Mouse (Mus musculus): Measurements from ENCODE around the gene Slc25a36. TPM values are rescaled to one million over a fixed set of nuclear protein-coding genes. Genes with fewer than 3 reads are reported as not detected.

Gene Slc25a36
- polyA plus RNA-seq, 1 experiment from 2014 or later: 78.2 TPM

DNA sequence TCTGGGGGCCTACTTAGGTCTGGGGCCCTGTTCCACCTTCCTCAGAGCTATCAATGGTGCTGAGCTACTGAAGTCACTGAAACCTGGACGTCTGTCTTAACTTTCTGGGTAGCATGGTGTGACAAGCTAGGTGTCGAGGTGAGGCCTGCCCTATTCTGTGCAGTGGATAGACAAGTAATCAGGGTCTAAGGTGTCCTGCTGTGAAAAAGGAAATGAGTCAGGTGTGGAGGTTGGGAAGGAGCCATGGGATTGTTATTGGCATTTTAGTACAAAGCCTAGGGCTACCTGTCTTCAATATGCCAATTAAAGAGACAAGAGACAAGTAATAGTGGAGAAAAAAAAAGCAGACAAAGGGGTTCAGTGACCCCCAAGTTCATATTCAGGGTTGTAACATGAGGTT, 30.8 kb upstream of the Slc25a36 start:
- Histone ChIP-seq H3K4me2 (ENCODE audit: low read depth) (no peak overlapping the region), H3K9me3 (ENCODE audit: control insufficient read depth, low read length) (no peaks in the 10 kb centered on the region), H3K27me3 (ENCODE audit: control insufficient read depth, insufficient read depth, low read length) (no peaks in the 10 kb centered on the region), H3K4me1 (ENCODE audit: control insufficient read depth, insufficient read depth, low read length) (no peaks in the 10 kb centered on the region), H3K4me3 (ENCODE audit: low read depth, low read length) (no peak overlapping the region), H3K36me3 (ENCODE audit: control insufficient read depth, insufficient read depth, low read length) (no peaks in the 10 kb centered on the region), H3K27ac (ENCODE audit: low read depth, low read length) (no peak overlapping the region), H3K9ac (ENCODE audit: low read length) (no peak overlapping the region)
- DNase-seq (ENCODE audit: low spot score): no peak
- WGBS: 58% methylated on average over 2 of the region's 2 CpGs
- ATAC-seq (ENCODE audit: insufficient read depth, low FRiP score, low TSS enrichment): no peak

DNA sequence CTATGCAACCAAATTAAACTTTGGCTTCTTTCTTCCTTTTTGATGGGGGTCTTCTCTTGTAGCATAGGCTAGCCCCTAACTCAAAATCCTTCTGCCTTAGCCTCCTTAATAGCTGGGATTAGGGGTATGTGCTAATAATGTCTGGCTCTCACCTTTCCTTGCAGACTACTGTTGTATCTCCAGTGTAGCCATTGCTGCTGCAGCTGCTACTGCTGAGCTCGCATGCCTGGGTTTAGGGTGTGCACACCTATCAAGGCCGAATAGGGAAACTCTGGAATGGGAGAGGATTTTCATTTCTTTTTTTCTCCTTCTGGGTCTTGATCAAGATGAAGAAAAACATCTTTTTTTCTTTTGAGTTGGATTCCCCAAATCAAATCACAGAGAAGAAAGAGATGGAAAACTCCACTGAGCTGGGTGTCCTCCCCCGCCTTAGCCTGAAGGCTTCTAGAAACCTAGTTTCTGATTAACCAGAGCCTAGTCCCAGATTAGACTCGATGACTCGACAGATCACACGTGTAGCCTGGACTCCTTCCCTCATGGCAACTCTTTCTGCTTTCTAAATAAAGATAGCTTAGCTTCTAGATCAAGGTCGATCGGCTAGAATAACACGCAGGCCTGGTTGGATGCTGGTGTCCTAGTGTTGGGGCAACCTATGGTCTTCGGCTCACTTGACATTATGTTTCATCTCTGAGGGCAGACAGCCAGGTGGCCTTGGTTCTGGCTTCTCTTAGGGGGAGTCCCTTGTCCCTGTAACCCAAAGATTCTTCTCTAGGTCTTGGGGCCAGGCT, 29.4 kb upstream of the Slc25a36 start:
- H3K4me1 ChIP-seq (ENCODE audit: control insufficient read depth, insufficient read depth, low read length): no peaks in the 10 kb centered on the region
- H3K9me3 ChIP-seq (ENCODE audit: control insufficient read depth, low read length): no peaks in the 10 kb centered on the region
- ATAC-seq (ENCODE audit: insufficient read depth, low FRiP score, low TSS enrichment) (no peak), DNase-seq (ENCODE audit: low spot score) (no peak)
- WGBS: 88% methylated on average over 10 of the region's 10 CpGs
- no peaks in the 10 kb centered on the region for H3K27me3 ChIP-seq (ENCODE audit: control insufficient read depth, insufficient read depth, low read length)
- H3K4me2 ChIP-seq (ENCODE audit: low read depth): no peak overlapping the region
- H3K9ac ChIP-seq (ENCODE audit: low read length): no peak overlapping the region
- H3K36me3 ChIP-seq (ENCODE audit: control insufficient read depth, insufficient read depth, low read length): no peaks in the 10 kb centered on the region
- H3K4me3 ChIP-seq (ENCODE audit: low read depth, low read length): no peak overlapping the region
- H3K27ac ChIP-seq (ENCODE audit: low read depth, low read length): no peak overlapping the region

DNA sequence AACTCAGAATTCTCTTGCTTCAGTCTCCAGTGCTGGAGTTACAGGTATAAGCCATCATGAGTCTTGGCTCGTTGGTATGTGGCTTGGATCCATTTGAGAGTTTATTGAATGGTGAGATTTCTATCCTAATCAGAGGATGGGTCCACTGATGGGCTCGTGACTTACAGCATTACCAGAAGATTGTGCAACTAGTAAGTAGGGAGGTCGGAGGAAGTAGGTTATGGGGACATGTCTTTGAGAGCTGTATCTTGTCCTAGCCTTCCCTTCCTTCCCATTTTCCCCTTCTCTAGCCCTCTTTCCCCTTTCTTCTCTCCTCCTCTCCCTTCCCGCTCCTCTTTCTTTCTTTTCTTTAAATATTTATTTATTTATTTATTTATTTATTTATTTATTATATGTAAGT, 26.7 kb upstream of the Slc25a36 start:
- H3K27ac ChIP-seq (ENCODE audit: low read depth, low read length): no peak overlapping the region
- H3K4me3 ChIP-seq (ENCODE audit: low read depth, low read length): no peak overlapping the region
- H3K27me3 ChIP-seq (ENCODE audit: control insufficient read depth, insufficient read depth, low read length): no peaks in the 10 kb centered on the region
- H3K9ac ChIP-seq (ENCODE audit: low read length): no peak overlapping the region
- no peaks in the 10 kb centered on the region for H3K4me1 ChIP-seq (ENCODE audit: control insufficient read depth, insufficient read depth, low read length)
- DNase-seq (ENCODE audit: low spot score): no peak
- WGBS: 92% methylated on average over 4 of the region's 4 CpGs
- H3K36me3 ChIP-seq (ENCODE audit: control insufficient read depth, insufficient read depth, low read length): no peaks in the 10 kb centered on the region
- H3K4me2 ChIP-seq (ENCODE audit: low read depth): no peak overlapping the region
- no peaks in the 10 kb centered on the region for H3K9me3 ChIP-seq (ENCODE audit: control insufficient read depth, low read length)
- no peak for ATAC-seq (ENCODE audit: insufficient read depth, low FRiP score, low TSS enrichment)

DNA sequence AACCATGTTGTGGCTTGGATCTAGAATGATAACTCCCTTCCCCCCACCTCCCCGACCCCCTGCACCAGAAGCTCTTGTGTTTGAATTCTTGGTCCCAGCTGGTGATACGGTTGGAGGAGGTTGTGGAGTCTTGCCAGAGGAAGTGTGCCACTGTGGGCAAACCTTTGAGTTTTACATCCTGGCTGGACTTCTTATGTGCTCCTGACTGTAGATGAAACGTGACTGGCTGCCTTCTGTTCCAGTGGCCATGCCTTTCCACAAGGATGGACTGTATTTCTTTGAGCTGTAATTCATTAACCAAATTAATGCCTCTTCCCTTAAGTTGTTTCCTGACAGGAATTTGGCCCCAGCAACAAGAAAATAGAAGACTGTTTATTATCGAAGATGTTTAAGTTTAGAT, 26.2 kb upstream of the Slc25a36 start:
- H3K4me1 ChIP-seq (ENCODE audit: control insufficient read depth, insufficient read depth, low read length): no peaks in the 10 kb centered on the region
- H3K9me3 ChIP-seq (ENCODE audit: control insufficient read depth, low read length): no peaks in the 10 kb centered on the region
- no peaks in the 10 kb centered on the region for H3K27me3 ChIP-seq (ENCODE audit: control insufficient read depth, insufficient read depth, low read length)
- no peak overlapping the region for H3K9ac ChIP-seq (ENCODE audit: low read length)
- H3K36me3 ChIP-seq (ENCODE audit: control insufficient read depth, insufficient read depth, low read length): no peaks in the 10 kb centered on the region
- no peak overlapping the region for H3K27ac ChIP-seq (ENCODE audit: low read depth, low read length)
- no peak for ATAC-seq (ENCODE audit: insufficient read depth, low FRiP score, low TSS enrichment)
- no peak overlapping the region for H3K4me3 ChIP-seq (ENCODE audit: low read depth, low read length)
- DNase-seq (ENCODE audit: low spot score): no peak
- 86% methylated on average over 4 of the region's 4 CpGs for WGBS
- no peak overlapping the region for H3K4me2 ChIP-seq (ENCODE audit: low read depth)

DNA sequence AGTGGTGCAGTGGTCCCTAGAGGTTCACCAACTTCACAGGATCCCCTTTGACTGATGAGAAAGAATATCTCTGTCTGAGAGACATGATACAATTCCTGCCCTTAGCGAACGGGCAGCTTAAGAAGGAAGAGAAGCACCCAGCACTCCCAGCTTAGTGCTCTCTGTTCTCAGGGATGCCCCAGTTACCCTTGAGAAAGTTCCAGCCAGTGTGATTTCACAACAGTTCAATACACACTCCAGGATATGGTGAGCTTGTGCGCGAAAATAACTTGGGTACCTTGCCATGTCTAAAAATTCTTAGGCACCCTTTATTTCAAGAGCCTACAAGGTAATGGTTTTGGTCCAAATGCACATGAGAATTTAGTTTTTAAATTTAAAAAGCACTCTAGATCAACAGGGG, 24.9 kb upstream of the Slc25a36 start:
- 88% methylated on average over 4 of the region's 4 CpGs for WGBS
- no peaks in the 10 kb centered on the region for H3K36me3 ChIP-seq (ENCODE audit: control insufficient read depth, insufficient read depth, low read length)
- ATAC-seq (ENCODE audit: insufficient read depth, low FRiP score, low TSS enrichment): no peak
- H3K27me3 ChIP-seq (ENCODE audit: control insufficient read depth, insufficient read depth, low read length): no peaks in the 10 kb centered on the region
- H3K9me3 ChIP-seq (ENCODE audit: control insufficient read depth, low read length): no peaks in the 10 kb centered on the region
- no peak overlapping the region for H3K4me2 ChIP-seq (ENCODE audit: low read depth)
- no peak overlapping the region for H3K4me3 ChIP-seq (ENCODE audit: low read depth, low read length)
- H3K4me1 ChIP-seq (ENCODE audit: control insufficient read depth, insufficient read depth, low read length): no peaks in the 10 kb centered on the region
- H3K27ac ChIP-seq (ENCODE audit: low read depth, low read length): no peak overlapping the region
- no peak overlapping the region for H3K9ac ChIP-seq (ENCODE audit: low read length)
- DNase-seq (ENCODE audit: low spot score): no peak

DNA sequence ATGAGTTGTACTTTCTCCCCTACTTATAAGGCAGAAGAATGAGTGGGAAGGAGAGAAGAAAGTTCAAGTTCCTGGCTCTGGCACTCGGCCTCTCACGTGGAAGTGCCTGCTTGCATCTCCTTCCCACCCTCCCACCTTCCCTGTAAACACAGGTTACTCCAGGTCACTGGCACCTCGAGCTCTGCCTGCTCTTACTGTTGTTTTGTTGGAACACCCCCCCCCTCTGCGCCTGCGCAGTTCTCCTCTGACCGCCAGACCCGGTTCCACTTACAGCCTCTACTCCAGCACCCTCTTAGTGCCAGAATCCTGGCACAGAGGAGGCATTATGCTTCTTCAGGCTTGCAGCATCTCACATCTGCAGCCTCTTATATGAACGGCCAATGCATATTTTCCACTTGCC, 22.2 kb upstream of the Slc25a36 start:
- Histone ChIP-seq H3K4me2 (ENCODE audit: low read depth) (no peak overlapping the region), H3K4me3 (ENCODE audit: low read depth, low read length) (no peak overlapping the region), H3K4me1 (ENCODE audit: control insufficient read depth, insufficient read depth, low read length) (no peaks in the 10 kb centered on the region), H3K36me3 (ENCODE audit: control insufficient read depth, insufficient read depth, low read length) (no peaks in the 10 kb centered on the region), H3K27me3 (ENCODE audit: control insufficient read depth, insufficient read depth, low read length) (no peaks in the 10 kb centered on the region), H3K27ac (ENCODE audit: low read depth, low read length) (no peak overlapping the region), H3K9ac (ENCODE audit: low read length) (no peak overlapping the region), H3K9me3 (ENCODE audit: control insufficient read depth, low read length) (no peaks in the 10 kb centered on the region)
- no peak for DNase-seq (ENCODE audit: low spot score)
- WGBS: 68% methylated on average over 8 of the region's 8 CpGs
- no peak for ATAC-seq (ENCODE audit: insufficient read depth, low FRiP score, low TSS enrichment)

DNA sequence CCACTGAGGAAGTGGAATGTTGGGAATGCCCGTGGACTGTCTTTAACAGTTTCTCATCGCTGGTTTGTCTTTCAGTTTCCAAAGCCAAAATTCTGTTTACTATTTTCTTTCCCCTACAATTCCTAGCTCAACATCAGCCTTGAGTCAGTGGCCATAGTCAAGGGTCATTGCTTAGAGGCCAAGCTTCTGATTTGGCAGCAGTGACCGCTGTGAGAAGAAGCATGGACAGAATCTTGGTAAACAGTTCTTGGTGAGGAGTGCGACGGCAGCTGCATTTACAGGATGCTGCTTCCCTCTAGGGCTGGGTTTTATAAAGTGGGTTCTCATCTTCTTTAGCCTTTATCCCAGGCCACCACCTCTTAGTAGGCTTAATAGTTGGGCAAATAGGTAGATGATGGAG, 19.0 kb upstream of the Slc25a36 start:
- DNase-seq (ENCODE audit: low spot score) (no peak), ATAC-seq (ENCODE audit: insufficient read depth, low FRiP score, low TSS enrichment) (no peak)
- Histone ChIP-seq H3K4me2 (ENCODE audit: low read depth) (no peak overlapping the region), H3K4me1 (ENCODE audit: control insufficient read depth, insufficient read depth, low read length) (no peaks in the 10 kb centered on the region), H3K9ac (ENCODE audit: low read length) (no peak overlapping the region), H3K27ac (ENCODE audit: low read depth, low read length) (no peak overlapping the region), H3K4me3 (ENCODE audit: low read depth, low read length) (no peak overlapping the region), H3K9me3 (ENCODE audit: control insufficient read depth, low read length) (no peaks in the 10 kb centered on the region), H3K27me3 (ENCODE audit: control insufficient read depth, insufficient read depth, low read length) (no peaks in the 10 kb centered on the region), H3K36me3 (ENCODE audit: control insufficient read depth, insufficient read depth, low read length) (no peaks in the 10 kb centered on the region)
- 92% methylated on average over 5 of the region's 5 CpGs for WGBS

DNA sequence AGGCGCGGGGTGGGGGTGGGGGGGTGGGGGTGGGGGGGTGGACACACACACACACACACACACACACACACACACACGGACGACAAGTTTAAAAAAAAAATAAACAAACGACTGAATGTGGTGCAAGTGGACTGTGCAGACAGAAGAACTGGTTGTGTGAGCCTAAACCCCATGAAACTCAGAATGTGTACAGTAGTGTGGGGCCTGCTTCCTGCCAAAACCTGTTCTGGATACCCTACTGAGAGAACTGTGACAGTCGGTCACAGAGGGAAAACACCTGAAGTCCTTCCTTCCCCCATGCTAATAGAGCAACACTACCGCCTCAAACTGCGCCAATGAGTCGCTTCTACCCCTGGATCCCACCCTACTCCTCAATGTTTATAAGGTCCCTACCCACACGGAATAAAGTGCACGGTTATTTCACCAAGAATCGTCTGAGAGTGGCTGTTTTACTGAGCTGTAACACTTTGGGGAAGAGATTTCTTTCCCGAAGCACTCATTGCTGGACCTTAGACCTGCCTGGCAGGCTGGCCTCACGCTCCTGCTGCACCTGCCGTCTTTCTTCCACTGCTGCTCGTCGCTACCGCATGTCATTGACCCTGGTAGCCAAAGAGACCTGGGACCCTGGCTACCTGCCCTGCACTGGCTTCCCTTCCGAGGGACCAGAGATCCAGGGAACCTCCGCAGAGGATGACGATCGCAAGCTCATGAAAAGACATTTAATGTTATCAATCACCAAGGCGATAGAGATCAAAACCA, 13.2 kb upstream of the Slc25a36 start:
- Histone ChIP-seq H3K9me3 (ENCODE audit: control insufficient read depth, low read length) (no peaks in the 10 kb centered on the region), H3K27ac (ENCODE audit: low read depth, low read length) (no peak overlapping the region), H3K4me1 (ENCODE audit: control insufficient read depth, insufficient read depth, low read length) (no peaks in the 10 kb centered on the region), H3K4me3 (ENCODE audit: low read depth, low read length) (no peak overlapping the region), H3K27me3 (ENCODE audit: control insufficient read depth, insufficient read depth, low read length) (no peaks in the 10 kb centered on the region), H3K4me2 (ENCODE audit: low read depth) (no peak overlapping the region), H3K9ac (ENCODE audit: low read length) (no peak overlapping the region), H3K36me3 (ENCODE audit: control insufficient read depth, insufficient read depth, low read length) (no peaks in the 10 kb centered on the region)
- WGBS: 68% methylated on average over 23 of the region's 23 CpGs
- DNase-seq (ENCODE audit: low spot score): no peak
- no peak for ATAC-seq (ENCODE audit: insufficient read depth, low FRiP score, low TSS enrichment)

DNA sequence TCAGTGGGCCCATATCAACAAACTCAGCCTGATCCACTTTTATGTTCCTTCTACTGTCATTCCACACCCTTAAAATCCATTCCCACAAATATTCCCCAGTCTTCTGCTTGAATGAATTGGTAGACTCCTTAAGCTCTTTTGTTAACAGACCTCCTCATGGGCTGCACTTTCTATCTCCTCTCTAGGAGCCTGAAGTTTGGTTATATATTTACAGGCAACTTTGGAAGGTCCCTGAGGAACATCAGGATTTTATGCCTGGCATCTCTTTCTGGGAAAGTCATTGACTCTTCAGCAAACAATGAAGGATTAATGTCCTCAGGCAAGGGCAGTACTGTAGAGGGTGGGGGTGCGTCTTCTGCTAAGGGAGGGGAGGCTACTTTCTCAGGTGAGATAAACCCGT, 10.5 kb upstream of the Slc25a36 start:
- no peaks in the 10 kb centered on the region for H3K4me1 ChIP-seq (ENCODE audit: control insufficient read depth, insufficient read depth, low read length)
- no peak overlapping the region for H3K27ac ChIP-seq (ENCODE audit: low read depth, low read length)
- 80% methylated on average over 2 of the region's 2 CpGs for WGBS
- no peak overlapping the region for H3K4me2 ChIP-seq (ENCODE audit: low read depth)
- no peaks in the 10 kb centered on the region for H3K9me3 ChIP-seq (ENCODE audit: control insufficient read depth, low read length)
- H3K27me3 ChIP-seq (ENCODE audit: control insufficient read depth, insufficient read depth, low read length): no peaks in the 10 kb centered on the region
- H3K9ac ChIP-seq (ENCODE audit: low read length): no peak overlapping the region
- no peak overlapping the region for H3K4me3 ChIP-seq (ENCODE audit: low read depth, low read length)
- no peak for ATAC-seq (ENCODE audit: insufficient read depth, low FRiP score, low TSS enrichment)
- no peaks in the 10 kb centered on the region for H3K36me3 ChIP-seq (ENCODE audit: control insufficient read depth, insufficient read depth, low read length)
- no peak for DNase-seq (ENCODE audit: low spot score)
